21 mouse cellular contexts compared by ENCODE assay signal in the genomic region with DNA sequence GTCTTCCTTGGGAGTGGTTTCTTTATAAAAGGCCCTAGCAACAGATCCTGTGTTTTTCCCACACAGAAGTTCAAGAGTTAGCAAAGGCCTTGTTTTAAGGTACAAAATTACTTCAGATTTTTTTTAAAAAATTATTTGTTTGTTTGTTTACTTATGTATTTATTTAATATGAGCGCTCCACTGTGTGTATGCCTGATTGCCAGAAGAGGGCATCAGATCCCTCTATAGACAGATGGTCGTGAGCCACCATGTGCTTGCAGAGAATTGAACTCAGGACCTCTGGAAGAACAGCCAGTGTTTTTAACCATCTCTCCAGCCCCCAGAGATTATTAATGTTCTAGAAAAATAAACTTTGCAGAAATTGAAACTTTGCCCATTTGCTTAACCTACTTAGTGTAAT. TPM values are rescaled to one million over a fixed set of nuclear protein-coding genes. Genes with fewer than 3 reads are reported as not detected.
DNase-seq lines count a peak whose midpoint lies in the region; ATAC-seq and TF ChIP-seq lines count a peak whose summit lies in the region.
"Had no signal": no experiment of that assay in that cellular context is flagged by ENCODE, and none has a peak within 500 bp of the region (broad histone marks: within the 10 kb centered on the region; RNA-seq: fewer than 3 reads in every experiment).

No protein-coding gene starts in this region.

- H3K4me2 ChIP-seq in limb, embryonic 14.5 days (replicated peaks; ENCODE audit: low read depth, low read length, severe bottlenecking): no peak overlapping the region
- H3K4me2 ChIP-seq: embryonic facial prominence, embryonic 15.5 days; midbrain, embryonic 13.5 days; neural tube, embryonic 15.5 days; stomach, embryonic 15.5 days had no signal

- no peaks in the 10 kb centered on the region for H3K9me3 ChIP-seq in limb, embryonic 14.5 days (ENCODE audit: control insufficient read depth, low read length)
- H3K9me3 ChIP-seq in limb, embryonic 10.5 days (replicated peaks): no peaks in the 10 kb centered on the region
- H3K9me3 ChIP-seq: embryonic facial prominence, embryonic 15.5 days; heart, embryonic 10.5 days; midbrain, embryonic 13.5 days; neural tube, embryonic 15.5 days; stomach, embryonic 15.5 days had no signal

- H3K27ac ChIP-seq in gastrocnemius, adult 2 months: no peak overlapping the region
- H3K27ac ChIP-seq in limb, embryonic 14.5 days (replicated peaks; ENCODE audit: low read depth, low read length): no peak overlapping the region
- no peak overlapping the region for H3K27ac ChIP-seq in limb, embryonic 10.5 days
- H3K27ac ChIP-seq: embryonic facial prominence, embryonic 15.5 days; heart, embryonic 10.5 days; liver, embryonic 14.5 days; midbrain, embryonic 13.5 days; neural tube, embryonic 15.5 days; stomach, embryonic 15.5 days had no signal

- peak; percentile 38 for TF ChIP-seq CTCF in gastrocnemius, adult 2 months (IDR thresholded peaks at IDR 0.05)

- no peak for DNase-seq in gastrocnemius, adult 2 months
- no peak for DNase-seq in gastrocnemius, postnatal 10 days
- peak; percentile 12 for DNase-seq in limb, embryonic 14.5 days (ENCODE audit: low spot score)
- DNase-seq in limb, embryonic 10.5 days (ENCODE audit: low spot score): no peak
- DNase-seq in 416B (ENCODE audit: low read depth): peak; percentile 20
- peak; percentile 41 for DNase-seq in brain, adult 2 months (ENCODE audit: low read depth, low spot score)
- no peak for DNase-seq in cerebellum, adult 11-12 months
- DNase-seq: adrenal gland, postnatal 14 days; cerebellum, adult 9-11 months; left cerebral cortex, postnatal 4 days; thymus, adult 2 months had no signal

- no peak for TF ChIP-seq POLR2A in limb, embryonic 14.5 days (IDR thresholded peaks at IDR 0.05; ENCODE audit: borderline replicate concordance, extremely low read depth, insufficient read depth, insufficient read length)

- H3K4me3 ChIP-seq in gastrocnemius, adult 2 months: no peak overlapping the region
- no peak overlapping the region for H3K4me3 ChIP-seq in limb, embryonic 14.5 days (replicated peaks; ENCODE audit: low read length)
- H3K4me3 ChIP-seq in limb, embryonic 10.5 days: no peak overlapping the region
- H3K4me3 ChIP-seq: embryonic facial prominence, embryonic 15.5 days; heart, embryonic 10.5 days; midbrain, embryonic 13.5 days; neural tube, embryonic 15.5 days; stomach, embryonic 15.5 days had no signal

- H3K9ac ChIP-seq in limb, embryonic 14.5 days (ENCODE audit: low read depth, low read length, severe bottlenecking): no peak overlapping the region
- H3K9ac ChIP-seq: embryonic facial prominence, embryonic 15.5 days; liver, embryonic 14.5 days; midbrain, embryonic 13.5 days; neural tube, embryonic 15.5 days; stomach, embryonic 15.5 days had no signal

- 85% methylated on average over 2 of the region's 2 CpGs for WGBS in limb, embryonic 14.5 days
- WGBS in limb, embryonic 10.5 days: 79% methylated on average over 2 of the region's 2 CpGs

- no peak for ATAC-seq in limb, embryonic 14.5 days (ENCODE audit: low FRiP score, low read depth)
- ATAC-seq: activated CD4-positive, CD25-positive, alpha-beta regulatory T cell, adult 4 months; forebrain, embryonic 16.5 days; lung, postnatal 0 days; midbrain, embryonic 13.5 days had no signal

- H3K27me3 ChIP-seq in limb, embryonic 14.5 days (ENCODE audit: control insufficient read depth, insufficient read depth, low read length): no peaks in the 10 kb centered on the region
- H3K27me3 ChIP-seq in limb, embryonic 10.5 days (ENCODE audit: low read depth, poor library complexity, severe bottlenecking): no peaks in the 10 kb centered on the region
- H3K27me3 ChIP-seq: embryonic facial prominence, embryonic 15.5 days; midbrain, embryonic 13.5 days; neural tube, embryonic 15.5 days; stomach, embryonic 15.5 days had no signal

- no peaks in the 10 kb centered on the region for H3K36me3 ChIP-seq in limb, embryonic 14.5 days (ENCODE audit: control insufficient read depth, insufficient read depth, low read length)
- H3K36me3 ChIP-seq in limb, embryonic 10.5 days: no peaks in the 10 kb centered on the region
- H3K36me3 ChIP-seq: embryonic facial prominence, embryonic 15.5 days; heart, embryonic 10.5 days; midbrain, embryonic 13.5 days; neural tube, embryonic 15.5 days; stomach, embryonic 15.5 days had no signal

- no peaks in the 10 kb centered on the region for H3K4me1 ChIP-seq in limb, embryonic 14.5 days (ENCODE audit: control insufficient read depth, insufficient read depth, low read length)
- H3K4me1 ChIP-seq in limb, embryonic 10.5 days: peaks cover 7% of the 10 kb centered on the region
- H3K4me1 ChIP-seq: embryonic facial prominence, embryonic 15.5 days; neural tube, embryonic 15.5 days; stomach, embryonic 15.5 days had no signal

- intact Hi-C loops in gastrocnemius, adult 2 months (cut with DNase I): loop anchor here (5.0 kb wide), 2 partner anchors 43 to 172 kb away; a partner anchor contains a TSS

RNA-seq across cellular contexts. Expression of a gene that starts 42.3 kb away (rescaled TPM):
- under 1 TPM; 0.18 to 0.22 TPM for total RNA-seq in gastrocnemius, adult 2 months (2021)
- under 1 TPM; 0.14 to 0.29 TPM for total RNA-seq in gastrocnemius, postnatal 10 days (2021)
- polyA plus RNA-seq in limb, embryonic 14.5 days (2012; rRNA removed): 0.09 and 0.12 TPM in 2 replicates
- polyA plus RNA-seq in limb, embryonic 14.5 days (2014; fragmentation: Nextera tagmentation; extraction: Ambion mirVana): 0.32 TPM in 1 of 2 replicates, not detected in the other
- not detected in 2 replicates for polyA plus RNA-seq in limb, embryonic 10.5 days (2016; fragmentation: Nextera tagmentation; extraction: Ambion mirVana)
- total RNA-seq: megakaryocyte progenitor cell, adult 5-6 weeks had no signal
- polyA plus RNA-seq: lung, postnatal 0 days had no signal

Comparison
In these comparisons a context has a peak if more than half of its experiments do, and no peak if none do; other contexts are left out.
1. DNase-seq: peak in limb, embryonic 14.5 days (single experiment), 416B (single experiment) and brain, adult 2 months (single experiment); none in gastrocnemius, adult 2 months (single experiment), gastrocnemius, postnatal 10 days (single experiment), limb, embryonic 10.5 days (single experiment) and cerebellum, adult 11-12 months (single experiment).